ENCODE assay signal across 20 mouse cellular contexts in genomic region chr10:75830275-75830670, GRCm38 (mm10). TPM values are rescaled to one million over a fixed set of nuclear protein-coding genes. Genes with fewer than 3 reads are reported as not detected.
"Had no signal": no experiment of that assay in that cellular context is flagged by ENCODE, and none has a peak within 500 bp of the region (broad histone marks: within the 10 kb centered on the region; RNA-seq: fewer than 3 reads in every experiment).

No protein-coding gene starts in this region.

- H3K4me3 ChIP-seq: midbrain, embryonic 10.5 days; midbrain, embryonic 12.5 days; myocyte; neural tube, embryonic 13.5 days; neural tube, embryonic 15.5 days had no signal

- DNase-seq: lung, adult 18-20 months; lung, embryonic 14.5 days; lung, postnatal 10 days; lung, postnatal 4 days; midbrain, embryonic 14.5 days; retina, postnatal 1 day; right cerebral cortex, adult 18-20 months; right cerebral cortex, postnatal 25 days; right cerebral cortex, postnatal 4 days; spleen, adult 18-20 months; thymus, adult 18-20 months; thymus, postnatal 14 days; thymus, postnatal 36 days had no signal

- H3K27ac ChIP-seq: midbrain, embryonic 10.5 days; midbrain, embryonic 12.5 days; neural tube, embryonic 13.5 days; neural tube, embryonic 15.5 days had no signal

RNA-seq across cellular contexts. Expression of gene Gstt4, which starts 7.9 kb away (rescaled TPM):
- total RNA-seq: megakaryocyte, adult 5-6 weeks; megakaryocyte-erythroid progenitor cell, adult 5-6 weeks had no signal

RNA-seq across cellular contexts. Expression of gene Gstt1, which starts 31.9 kb away (rescaled TPM):
- total RNA-seq: megakaryocyte, adult 5-6 weeks had no signal
